Mouse (Mus musculus) embryo, embryonic 9.5 days (tissue): ENCODE results near the gene Lrrc41.
A peak's percentile ranks its signal among the peaks of the same experiment; 100 is the strongest.

Experiments
- DNase-seq: peaks from one replicate; pipeline ENCODE4 v3.0.0-alpha.2; 2017; ENCODE audit errors: extremely low spot score

Gene Lrrc41

GRCm38 (mm10) chr4:116143891-116144717 lies 69.0 kb downstream of the Lrrc41 start:
- DNase-seq = peak; percentile 61
